Mouse (Mus musculus) gastrocnemius, adult 8-10 months (tissue): ENCODE measurements around the gene Dscaml1. TPM values are rescaled to one million over a fixed set of nuclear protein-coding genes. Genes with fewer than 3 reads are reported as not detected.

Experiments used
- DNase-seq, 2 experiments: peaks; one replicate each; pipeline ENCODE4 v3.0.0; 2022; ENCODE audit warnings: low spot score in 2 of 2
- total RNA-seq, 4 experiments: library from RNA; stranded (reverse); gene quantifications; 2 replicates each; pipeline ENCODE4 v1.2.4; 2022

Dscaml1 gene
- not detected for total RNA-seq

GRCm38 (mm10) chr9:45426456-45426855 is at the start of gene Dscaml1:
TSS of gene Dscaml1 (plus strand) at chr9:45426628.
- DNase-seq: no peak

GRCm38 (mm10) chr9:45376883-45377282 is 49.5 kb upstream of the Dscaml1 start:
- no peak for DNase-seq

GRCm38 (mm10) chr9:45380411-45381251 is 45.8 kb upstream of the Dscaml1 start:
- DNase-seq: no peak

GRCm38 (mm10) chr9:45382336-45382735 is 44.1 kb upstream of the Dscaml1 start:
- DNase-seq: no peak

GRCm38 (mm10) chr9:45382834-45383233 is 43.6 kb upstream of the Dscaml1 start:
- no peak for DNase-seq

GRCm38 (mm10) chr9:45383883-45384282 is 42.5 kb upstream of the Dscaml1 start:
- DNase-seq: no peak

GRCm38 (mm10) chr9:45386698-45387097 is 39.7 kb upstream of the Dscaml1 start:
- no peak for DNase-seq

GRCm38 (mm10) chr9:45388385-45388994 is 37.9 kb upstream of the Dscaml1 start:
- peak; percentile 79 to 82 for DNase-seq

- no peak for DNase-seq
Measured at GRCm38 (mm10) chr9:45389596-45389995, 36.8 kb upstream of the Dscaml1 start.

- DNase-seq: no peak
Measured at GRCm38 (mm10) chr9:45391299-45391698, 35.1 kb upstream of the Dscaml1 start.

GRCm38 (mm10) chr9:45395218-45395617 is 31.2 kb upstream of the Dscaml1 start:
- DNase-seq: no peak

- DNase-seq: no peak
Measured at GRCm38 (mm10) chr9:45395796-45396195, 30.6 kb upstream of the Dscaml1 start.

- DNase-seq: peak in 1 of 2 experiments; percentile 23
Measured at GRCm38 (mm10) chr9:45398336-45398735, 28.1 kb upstream of the Dscaml1 start.

- DNase-seq: no peak
Measured at GRCm38 (mm10) chr9:45399434-45399833, 27.0 kb upstream of the Dscaml1 start, which contains the start of gene Fxyd2. TSS of gene Fxyd2 (plus strand) at chr9:45399669.

- no peak for DNase-seq
Measured at GRCm38 (mm10) chr9:45401851-45402250, 24.6 kb upstream of the Dscaml1 start.

GRCm38 (mm10) chr9:45402957-45403356 is 23.5 kb upstream of the Dscaml1 start:
- no peak for DNase-seq

- no peak for DNase-seq
Measured at GRCm38 (mm10) chr9:45405694-45406093, 20.7 kb upstream of the Dscaml1 start.

GRCm38 (mm10) chr9:45406808-45407207 is 19.6 kb upstream of the Dscaml1 start:
- no peak for DNase-seq

GRCm38 (mm10) chr9:45407706-45408675 is 18.4 kb upstream of the Dscaml1 start:
- peak; percentile 63 to 72 for DNase-seq

GRCm38 (mm10) chr9:45410193-45410592 is 16.2 kb upstream of the Dscaml1 start:
- no peak for DNase-seq

- DNase-seq: no peak
Measured at GRCm38 (mm10) chr9:45410614-45411013, 15.8 kb upstream of the Dscaml1 start.

- DNase-seq: no peak
Measured at GRCm38 (mm10) chr9:45411111-45411510, 15.3 kb upstream of the Dscaml1 start.
